Mouse (Mus musculus) left cerebral cortex, postnatal 14 days (tissue): ENCODE results near the gene Atp6ap2. TPM values are rescaled to one million over a fixed set of nuclear protein-coding genes. Genes with fewer than 3 reads are reported as not detected.

Source experiments
- total RNA-seq, 2 experiments: library from RNA; stranded (reverse); gene quantifications; 2 replicates each; pipeline ENCODE4 v1.2.3; 2021

Atp6ap2 gene
- total RNA-seq, 2 experiments from 2014 or later, result 224 to 234 TPM

Other genes starting within 250 kb of the Atp6ap2 start
- gene 1810030O07Rik, start 85.9 kb downstream of the Atp6ap2 start, total RNA-seq, result 10 to 100 TPM; 11.2 to 15.1 TPM
- 10 to 100 TPM; 76.8 to 81.5 TPM for gene Med14, start 174.3 kb downstream of the Atp6ap2 start, total RNA-seq